Mouse (Mus musculus): ENCODE results near the gene D17H6S53E. TPM values are rescaled to one million over a fixed set of nuclear protein-coding genes. Genes with fewer than 3 reads are reported as not detected.

D17H6S53E gene
- total RNA-seq, 1 experiment: 11.2 TPM

DNA sequence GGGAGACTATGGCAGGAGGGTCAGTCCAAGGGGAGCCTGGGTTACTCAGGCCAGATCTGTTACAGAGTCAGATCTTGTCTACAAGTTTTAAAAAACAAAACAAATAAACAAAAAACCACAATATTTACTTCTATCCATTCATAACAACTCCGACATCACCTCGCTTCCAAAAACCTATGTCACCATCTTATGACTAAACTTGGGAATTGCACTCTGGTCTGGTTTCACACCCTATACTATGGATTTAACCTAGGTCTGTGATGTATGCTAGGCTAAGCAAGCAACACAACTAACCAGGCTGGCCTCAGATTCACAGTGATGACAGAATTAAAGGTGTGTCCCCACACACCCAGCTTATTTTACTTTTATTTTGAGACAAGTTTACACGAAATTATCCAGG, 19.7 kb upstream of the D17H6S53E start:
- Histone ChIP-seq H3K27ac (ENCODE audit: insufficient read depth, low read depth, low read length, poor library complexity, severe bottlenecking) (no peak overlapping the region), H3K4me3 (ENCODE audit: insufficient read depth in 1 of 2, low read depth in 1 of 2, low read length in 2 of 2, poor library complexity in 1 of 2, severe bottlenecking in 1 of 2) (no peak overlapping the region)
- in situ Hi-C loops (cut with MboI; ENCODE audit: low sequenced_read_pairs in 2 of 2, unreplicated experiment in 2 of 2): loop anchor here in 1 of 2 experiments (25.0 kb wide), 1 partner anchor 94 kb away; the partner anchor contains the start of genes Vars and Vwa7

DNA sequence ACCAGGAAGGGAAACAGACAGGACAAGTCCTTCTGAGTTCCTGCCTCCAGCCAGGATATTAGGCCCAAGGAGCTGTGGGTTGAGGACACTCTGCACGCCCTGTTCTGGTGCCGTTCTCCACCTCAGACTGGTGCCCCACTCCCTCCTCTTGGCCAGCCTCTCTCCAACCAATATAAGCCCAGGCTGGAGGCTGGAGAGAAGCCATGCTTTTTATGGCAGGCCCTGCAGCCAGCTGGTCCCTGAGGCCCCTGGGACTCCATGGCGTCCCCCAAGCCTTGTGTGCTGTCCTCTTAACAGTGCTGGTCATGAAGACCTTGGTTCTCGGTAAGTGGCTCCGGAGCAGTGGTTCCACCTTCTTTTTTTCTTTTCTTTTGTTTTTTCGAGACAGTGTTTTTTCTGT, 18.1 kb upstream of the D17H6S53E start, which contains the start of gene Ly6g5c:
Gene Ly6g5c, plus strand, starts transcription at position 183 of the 400 bp plus-strand sequence.
- no peak for TF ChIP-seq MAFK (IDR thresholded peaks at IDR 0.05; ENCODE audit: insufficient read depth, low read depth, low read length)
- TF ChIP-seq ZNF384 (IDR thresholded peaks at IDR 0.05; ENCODE audit: low read depth, low read length): no peak
- TF ChIP-seq CHD2 (IDR thresholded peaks at IDR 0.05; ENCODE audit: low read depth, low read length): no peak
- no peak for TF ChIP-seq ZC3H11A (IDR thresholded peaks at IDR 0.05; ENCODE audit: borderline replicate concordance, low read depth, low read length)
- TF ChIP-seq HCFC1 (IDR thresholded peaks at IDR 0.05; ENCODE audit: borderline replicate concordance, insufficient read depth, low read length): no peak
- DNase-seq (ENCODE audit: low read depth, low spot score): no peak
- Histone ChIP-seq H3K4me3 (ENCODE audit: insufficient read depth in 1 of 2, low read depth in 1 of 2, low read length in 2 of 2, poor library complexity in 1 of 2, severe bottlenecking in 1 of 2) (no peak within 1 kb of the TSS), H3K9me3 (ENCODE audit: control insufficient read depth, insufficient read depth, low read depth, low read length) (no peaks in the 10 kb centered on the region), H3K4me1 (ENCODE audit: control insufficient read depth in 2 of 2, insufficient read depth in 2 of 2, low read length in 2 of 2, poor library complexity in 1 of 2) (peaks cover 0 to 3% of the 10 kb centered on the region in 2 experiments; a peak in 1 of 4 replicates), H3K36me3 (ENCODE audit: control insufficient read depth, insufficient read depth, low read length, poor library complexity, severe bottlenecking) (no peaks in the 10 kb centered on the region), H3K9ac (ENCODE audit: insufficient read depth, low read depth, low read length, poor library complexity, severe bottlenecking) (no peak within 1 kb of the TSS), H3K27ac (ENCODE audit: insufficient read depth, low read depth, low read length, poor library complexity, severe bottlenecking) (no peak within 1 kb of the TSS)
- in situ Hi-C loops (cut with MboI; ENCODE audit: low sequenced_read_pairs in 2 of 2, unreplicated experiment in 2 of 2): loop anchor here in 1 of 2 experiments (25.0 kb wide), 1 partner anchor 96 kb away; the partner anchor contains the start of genes Vars and Vwa7

More for the DNA sequence above, 19.7 kb upstream of the D17H6S53E start:
- DNase-seq (ENCODE audit: low read depth, low spot score): no peak
- Histone ChIP-seq H3K9me3 (ENCODE audit: control insufficient read depth, insufficient read depth, low read depth, low read length) (no peaks in the 10 kb centered on the region), H3K36me3 (ENCODE audit: control insufficient read depth, insufficient read depth, low read length, poor library complexity, severe bottlenecking) (peaks cover 7% of the 10 kb centered on the region; the same call in 1 of the 2 replicates), H3K9ac (ENCODE audit: insufficient read depth, low read depth, low read length, poor library complexity, severe bottlenecking) (no peak overlapping the region), H3K4me1 (ENCODE audit: control insufficient read depth in 2 of 2, insufficient read depth in 2 of 2, low read length in 2 of 2, poor library complexity in 1 of 2) (peaks cover 0 to 3% of the 10 kb centered on the region in 2 experiments; a peak in 1 of 4 replicates)
- no peak for TF ChIP-seq ZNF384 (IDR thresholded peaks at IDR 0.05; ENCODE audit: low read depth, low read length)
- TF ChIP-seq HCFC1 (IDR thresholded peaks at IDR 0.05; ENCODE audit: borderline replicate concordance, insufficient read depth, low read length): no peak
- no peak for TF ChIP-seq CHD2 (IDR thresholded peaks at IDR 0.05; ENCODE audit: low read depth, low read length)
- no peak for TF ChIP-seq ZC3H11A (IDR thresholded peaks at IDR 0.05; ENCODE audit: borderline replicate concordance, low read depth, low read length)
- TF ChIP-seq MAFK (IDR thresholded peaks at IDR 0.05; ENCODE audit: insufficient read depth, low read depth, low read length): no peak

DNA sequence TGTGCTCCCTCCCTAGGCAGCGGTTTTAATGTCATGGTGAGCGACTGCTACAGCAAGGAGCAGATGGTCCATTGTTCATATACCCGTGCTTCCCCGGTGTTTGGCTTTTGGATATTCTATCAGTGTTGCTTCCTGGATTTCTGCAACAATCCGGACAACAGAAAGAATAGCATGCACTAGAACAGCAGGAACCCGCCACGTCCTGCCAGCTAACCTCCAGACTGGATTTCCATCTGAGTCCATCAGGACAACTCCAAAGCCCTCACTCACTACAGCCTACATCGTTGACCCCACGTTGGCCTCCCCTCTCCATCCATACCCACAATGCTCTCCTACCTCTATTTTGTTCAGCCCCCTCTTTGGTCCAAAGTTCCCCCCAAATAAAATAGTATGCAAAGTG, 14.4 kb upstream of the D17H6S53E start:
- TF ChIP-seq ZNF384 (IDR thresholded peaks at IDR 0.05; ENCODE audit: low read depth, low read length) (no peak), ZC3H11A (IDR thresholded peaks at IDR 0.05; ENCODE audit: borderline replicate concordance, low read depth, low read length) (no peak), CHD2 (IDR thresholded peaks at IDR 0.05; ENCODE audit: low read depth, low read length) (no peak), MAFK (IDR thresholded peaks at IDR 0.05; ENCODE audit: insufficient read depth, low read depth, low read length) (no peak), HCFC1 (IDR thresholded peaks at IDR 0.05; ENCODE audit: borderline replicate concordance, insufficient read depth, low read length) (no peak)
- Histone ChIP-seq H3K9ac (ENCODE audit: insufficient read depth, low read depth, low read length, poor library complexity, severe bottlenecking) (no peak overlapping the region), H3K9me3 (ENCODE audit: control insufficient read depth, insufficient read depth, low read depth, low read length) (no peaks in the 10 kb centered on the region), H3K4me3 (ENCODE audit: insufficient read depth in 1 of 2, low read depth in 1 of 2, low read length in 2 of 2, poor library complexity in 1 of 2, severe bottlenecking in 1 of 2) (no peak overlapping the region), H3K36me3 (ENCODE audit: control insufficient read depth, insufficient read depth, low read length, poor library complexity, severe bottlenecking) (peaks cover 14% of the 10 kb centered on the region), H3K4me1 (ENCODE audit: control insufficient read depth in 2 of 2, insufficient read depth in 2 of 2, low read length in 2 of 2, poor library complexity in 1 of 2) (no peaks in the 10 kb centered on the region; a peak in 1 of 4 replicates), H3K27ac (ENCODE audit: insufficient read depth, low read depth, low read length, poor library complexity, severe bottlenecking) (no peak overlapping the region)
- in situ Hi-C loops (cut with MboI; ENCODE audit: low sequenced_read_pairs in 2 of 2, unreplicated experiment in 2 of 2): loop anchor here in 1 of 2 experiments (25.0 kb wide), 1 partner anchor 99 kb away; the partner anchor contains the start of genes Vars and Vwa7
- no peak for DNase-seq (ENCODE audit: low read depth, low spot score)

DNA sequence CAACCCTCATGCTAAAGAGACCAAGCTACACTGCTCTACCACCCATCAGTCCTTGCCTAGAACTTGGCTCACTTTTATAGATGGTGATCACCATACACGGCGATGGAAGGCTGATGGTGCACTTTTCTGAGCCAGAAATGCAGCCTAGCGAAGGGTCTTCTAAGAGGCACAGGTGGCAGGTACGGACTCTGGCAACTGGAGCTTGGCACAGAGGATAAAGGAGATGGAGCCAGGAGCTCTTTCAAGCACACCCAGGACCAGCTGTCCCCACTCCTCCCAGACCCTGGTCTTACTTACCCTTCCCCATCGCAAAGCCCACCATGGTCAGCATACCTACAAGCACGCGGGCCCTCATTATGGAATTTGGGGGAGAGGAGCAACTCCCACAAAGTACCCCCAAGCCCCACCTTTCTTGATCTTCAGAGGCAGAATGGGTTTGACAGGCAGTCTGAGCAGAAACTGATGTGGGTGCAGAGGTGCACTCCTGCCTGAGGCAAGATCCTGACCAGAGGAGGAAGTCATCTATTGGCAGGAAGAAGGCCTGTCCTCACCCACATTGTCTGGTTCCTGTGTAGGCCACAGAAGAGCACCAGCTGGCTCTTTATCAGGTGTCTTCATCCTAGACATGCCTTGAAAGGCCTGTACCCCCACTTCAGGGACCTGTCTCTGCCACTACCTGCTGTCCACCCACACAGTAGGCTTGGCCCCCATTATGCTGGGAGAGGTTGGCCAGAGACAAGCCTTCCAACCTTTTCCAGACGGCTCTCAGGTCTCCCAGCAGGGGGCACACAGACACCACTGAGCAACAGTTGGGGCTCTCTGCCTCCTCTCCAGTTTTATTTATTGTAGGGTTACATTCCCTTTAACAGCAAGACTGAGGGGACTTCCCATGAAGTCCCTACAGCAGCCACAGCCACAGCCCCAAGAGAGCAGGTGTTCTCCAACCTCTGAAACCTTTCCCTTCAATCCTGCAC, 10.8 kb upstream of the D17H6S53E start, which contains the start of gene Ly6g5b:
Gene Ly6g5b, minus strand, starts transcription at position 383 of the 974 bp plus-strand sequence.
- peaks cover 32% of the 10 kb centered on the region for H3K36me3 ChIP-seq (ENCODE audit: control insufficient read depth, insufficient read depth, low read length, poor library complexity, severe bottlenecking)
- in situ Hi-C loops (cut with MboI; ENCODE audit: low sequenced_read_pairs in 2 of 2, unreplicated experiment in 2 of 2): loop anchor here in 1 of 2 experiments (25.0 kb wide), 1 partner anchor 103 kb away; the partner anchor contains the start of genes Vars and Vwa7
- H3K9ac ChIP-seq (ENCODE audit: insufficient read depth, low read depth, low read length, poor library complexity, severe bottlenecking): no peak within 1 kb of the TSS
- no peak for DNase-seq (ENCODE audit: low read depth, low spot score)
- H3K4me3 ChIP-seq (ENCODE audit: insufficient read depth in 1 of 2, low read depth in 1 of 2, low read length in 2 of 2, poor library complexity in 1 of 2, severe bottlenecking in 1 of 2): no peak within 1 kb of the TSS
- no peak for TF ChIP-seq HCFC1 (IDR thresholded peaks at IDR 0.05; ENCODE audit: borderline replicate concordance, insufficient read depth, low read length)
- no peak for TF ChIP-seq ZC3H11A (IDR thresholded peaks at IDR 0.05; ENCODE audit: borderline replicate concordance, low read depth, low read length)
- no peak for TF ChIP-seq MAFK (IDR thresholded peaks at IDR 0.05; ENCODE audit: insufficient read depth, low read depth, low read length)
- TF ChIP-seq CHD2 (IDR thresholded peaks at IDR 0.05; ENCODE audit: low read depth, low read length): no peak
- no peak for TF ChIP-seq ZNF384 (IDR thresholded peaks at IDR 0.05; ENCODE audit: low read depth, low read length)
- H3K27ac ChIP-seq (ENCODE audit: insufficient read depth, low read depth, low read length, poor library complexity, severe bottlenecking): no peak within 1 kb of the TSS
- no peaks in the 10 kb centered on the region for H3K9me3 ChIP-seq (ENCODE audit: control insufficient read depth, insufficient read depth, low read depth, low read length)
- peaks cover 0 to 3% of the 10 kb centered on the region in 2 experiments; a peak in 2 of 4 replicates for H3K4me1 ChIP-seq (ENCODE audit: control insufficient read depth in 2 of 2, insufficient read depth in 2 of 2, low read length in 2 of 2, poor library complexity in 1 of 2)

All from ES-E14 (cell line).